Mouse (Mus musculus) adrenal gland, adult 8-10 months (tissue): ENCODE measurements around the gene Smc3. TPM values are rescaled to one million over a fixed set of nuclear protein-coding genes. Genes with fewer than 3 reads are reported as not detected.
A peak's percentile ranks its signal among the peaks of the same experiment; 100 is the strongest.

Experiments used
- DNase-seq: peaks from one replicate; pipeline ENCODE4 v3.0.0; 2022
- total RNA-seq, 4 experiments: library from RNA; stranded (reverse); gene quantifications; 2 replicates each; pipeline ENCODE4 v1.2.4; 2022

Gene Smc3
- 10 to 100 TPM; 28.7 to 41.8 (median 33.2) TPM for total RNA-seq

- peak; percentile 98 for DNase-seq
These were observed at the start of gene Smc3 for GRCm38 (mm10) chr19:53599757-53600539. Gene Smc3 (plus strand): TSS chr19:53600398.

GRCm38 (mm10) chr19:53550972-53551371 lies 49.2 kb upstream of the Smc3 start:
- DNase-seq, result no peak

- DNase-seq, result no peak
These were observed 47.9 kb upstream of the Smc3 start for GRCm38 (mm10) chr19:53552216-53552786.

- DNase-seq, result no peak
These were observed 47.4 kb upstream of the Smc3 start for GRCm38 (mm10) chr19:53552795-53553194.

GRCm38 (mm10) chr19:53554402-53554801 lies 45.8 kb upstream of the Smc3 start:
- no peak for DNase-seq

- no peak for DNase-seq
These were observed 45.1 kb upstream of the Smc3 start for GRCm38 (mm10) chr19:53554981-53555616.

GRCm38 (mm10) chr19:53556841-53557240 lies 43.4 kb upstream of the Smc3 start:
- DNase-seq, result no peak

GRCm38 (mm10) chr19:53557267-53557936 lies 42.8 kb upstream of the Smc3 start:
- DNase-seq, result no peak

- DNase-seq, result no peak
These were observed 39.8 kb upstream of the Smc3 start for GRCm38 (mm10) chr19:53560436-53560835.

- DNase-seq, result no peak
These were observed 36.0 kb upstream of the Smc3 start for GRCm38 (mm10) chr19:53564174-53564573.

- DNase-seq, result no peak
These were observed 34.5 kb upstream of the Smc3 start for GRCm38 (mm10) chr19:53565565-53566277.

GRCm38 (mm10) chr19:53567864-53568263 lies 32.3 kb upstream of the Smc3 start:
- DNase-seq, result no peak

- no peak for DNase-seq
These were observed 31.6 kb upstream of the Smc3 start for GRCm38 (mm10) chr19:53568553-53568952.

GRCm38 (mm10) chr19:53571056-53571455 lies 29.1 kb upstream of the Smc3 start:
- DNase-seq, result no peak

- no peak for DNase-seq
These were observed 28.4 kb upstream of the Smc3 start for GRCm38 (mm10) chr19:53571501-53572428.

- DNase-seq, result no peak
These were observed 27.6 kb upstream of the Smc3 start for GRCm38 (mm10) chr19:53572607-53573006.

GRCm38 (mm10) chr19:53573151-53573550 lies 27.0 kb upstream of the Smc3 start:
- no peak for DNase-seq

GRCm38 (mm10) chr19:53574131-53574530 lies 26.1 kb upstream of the Smc3 start:
- DNase-seq, result no peak

GRCm38 (mm10) chr19:53574546-53574945 lies 25.7 kb upstream of the Smc3 start:
- DNase-seq, result no peak

GRCm38 (mm10) chr19:53575296-53576010 lies 24.7 kb upstream of the Smc3 start:
- no peak for DNase-seq

- no peak for DNase-seq
These were observed 24.1 kb upstream of the Smc3 start for GRCm38 (mm10) chr19:53576061-53576460.
